Mouse (Mus musculus): ENCODE data around the gene Gm20388. TPM values are rescaled to one million over a fixed set of nuclear protein-coding genes. Genes with fewer than 3 reads are reported as not detected.

The Gm20388 gene
- polyA plus RNA-seq, 1 experiment: 10.6 TPM

GRCm38 (mm10) chr8:120536306-120537206 is 625.9 kb downstream of the Gm20388 start:
- peak overlapping the region; percentile 96 for H3K27ac ChIP-seq (ENCODE audit: control insufficient read depth, insufficient read depth, low read depth, low read length, poor library complexity)
- peaks cover 11% of the 10 kb centered on the region for H3K4me1 ChIP-seq (ENCODE audit: control insufficient read depth, insufficient read depth, low read length)
- TF ChIP-seq POLR2A (IDR thresholded peaks at IDR 0.05; ENCODE audit: borderline replicate concordance, control insufficient read depth, low read depth, low read length) (no peak), CTCF (IDR thresholded peaks at IDR 0.05; ENCODE audit: control insufficient read depth, insufficient read depth, low read length) (no peak)
- under 1% methylated on average over 61 of the region's 61 CpGs for WGBS
- peak overlapping the region; percentile 70 for H3K4me3 ChIP-seq (replicated peaks; ENCODE audit: control insufficient read depth, low read depth, low read length)

- under 1% methylated on average over 79 of the region's 79 CpGs for WGBS
- peak overlapping the region; percentile 96 for H3K27ac ChIP-seq (ENCODE audit: control insufficient read depth, insufficient read depth, low read depth, low read length, poor library complexity)
- TF ChIP-seq CTCF (IDR thresholded peaks at IDR 0.05; ENCODE audit: control insufficient read depth, insufficient read depth, low read length): no peak
- TF ChIP-seq POLR2A (IDR thresholded peaks at IDR 0.05; ENCODE audit: borderline replicate concordance, control insufficient read depth, low read depth, low read length): peak; percentile 58; the same call in 1 of the 2 replicates
Measured at GRCm38 (mm10) chr8:120537207-120537817, 626.7 kb downstream of the Gm20388 start.

GRCm38 (mm10) chr8:120537818-120538396 is 627.3 kb downstream of the Gm20388 start:
- peak overlapping the region; percentile 70 for H3K4me3 ChIP-seq (replicated peaks; ENCODE audit: control insufficient read depth, low read depth, low read length)
- peaks cover 11% of the 10 kb centered on the region for H3K4me1 ChIP-seq (ENCODE audit: control insufficient read depth, insufficient read depth, low read length)
- H3K27ac ChIP-seq (ENCODE audit: control insufficient read depth, insufficient read depth, low read depth, low read length, poor library complexity): peak overlapping the region; percentile 96
- WGBS: under 1% methylated on average over 46 of the region's 46 CpGs
- no peak for TF ChIP-seq CTCF (IDR thresholded peaks at IDR 0.05; ENCODE audit: control insufficient read depth, insufficient read depth, low read length)
- no peak; the same call in 1 of the 2 replicates for TF ChIP-seq POLR2A (IDR thresholded peaks at IDR 0.05; ENCODE audit: borderline replicate concordance, control insufficient read depth, low read depth, low read length)

More at GRCm38 (mm10) chr8:120537207-120537817, 626.7 kb downstream of the Gm20388 start:
- H3K4me3 ChIP-seq (replicated peaks; ENCODE audit: control insufficient read depth, low read depth, low read length): peak overlapping the region; percentile 70
- H3K4me1 ChIP-seq (ENCODE audit: control insufficient read depth, insufficient read depth, low read length): peaks cover 11% of the 10 kb centered on the region

GRCm38 (mm10) chr8:120538397-120539240 is 628.0 kb downstream of the Gm20388 start:
- WGBS: under 1% methylated on average over 37 of the region's 37 CpGs
- Histone ChIP-seq H3K4me3 (replicated peaks; ENCODE audit: control insufficient read depth, low read depth, low read length) (peak overlapping the region; percentile 70), H3K27ac (ENCODE audit: control insufficient read depth, insufficient read depth, low read depth, low read length, poor library complexity) (peak overlapping the region; percentile 90), H3K4me1 (ENCODE audit: control insufficient read depth, insufficient read depth, low read length) (peaks cover 11% of the 10 kb centered on the region)
- TF ChIP-seq CTCF (IDR thresholded peaks at IDR 0.05; ENCODE audit: control insufficient read depth, insufficient read depth, low read length) (no peak; the same call in 1 of the 2 replicates), POLR2A (IDR thresholded peaks at IDR 0.05; ENCODE audit: borderline replicate concordance, control insufficient read depth, low read depth, low read length) (peak; percentile 83; the same call in 1 of the 2 replicates)

GRCm38 (mm10) chr8:120539381-120539774 is 628.7 kb downstream of the Gm20388 start:
- Histone ChIP-seq H3K4me1 (ENCODE audit: control insufficient read depth, insufficient read depth, low read length) (peaks cover 11% of the 10 kb centered on the region), H3K27ac (ENCODE audit: control insufficient read depth, insufficient read depth, low read depth, low read length, poor library complexity) (peak overlapping the region; percentile 90), H3K4me3 (replicated peaks; ENCODE audit: control insufficient read depth, low read depth, low read length) (peak overlapping the region; percentile 70)
- no peak for TF ChIP-seq POLR2A (IDR thresholded peaks at IDR 0.05; ENCODE audit: borderline replicate concordance, control insufficient read depth, low read depth, low read length)
- TF ChIP-seq CTCF (IDR thresholded peaks at IDR 0.05; ENCODE audit: control insufficient read depth, insufficient read depth, low read length): no peak
- WGBS: 5% methylated on average over 6 of the region's 6 CpGs

GRCm38 (mm10) chr8:120539775-120540625 is 629.4 kb downstream of the Gm20388 start:
- Histone ChIP-seq H3K4me1 (ENCODE audit: control insufficient read depth, insufficient read depth, low read length) (peaks cover 9% of the 10 kb centered on the region), H3K27ac (ENCODE audit: control insufficient read depth, insufficient read depth, low read depth, low read length, poor library complexity) (peak overlapping the region; percentile 90), H3K4me3 (replicated peaks; ENCODE audit: control insufficient read depth, low read depth, low read length) (peak overlapping the region; percentile 70)
- no peak for TF ChIP-seq POLR2A (IDR thresholded peaks at IDR 0.05; ENCODE audit: borderline replicate concordance, control insufficient read depth, low read depth, low read length)
- no peak for TF ChIP-seq CTCF (IDR thresholded peaks at IDR 0.05; ENCODE audit: control insufficient read depth, insufficient read depth, low read length)
- 10% methylated on average over 23 of the region's 23 CpGs for WGBS

GRCm38 (mm10) chr8:120542995-120543394 is 632.4 kb downstream of the Gm20388 start:
- peaks cover 10% of the 10 kb centered on the region for H3K4me1 ChIP-seq (ENCODE audit: control insufficient read depth, insufficient read depth, low read length)
- WGBS: 47% methylated on average over 13 of the region's 13 CpGs
- TF ChIP-seq CTCF (IDR thresholded peaks at IDR 0.05; ENCODE audit: control insufficient read depth, insufficient read depth, low read length) (no peak), POLR2A (IDR thresholded peaks at IDR 0.05; ENCODE audit: borderline replicate concordance, control insufficient read depth, low read depth, low read length) (no peak)
- no peak overlapping the region for H3K4me3 ChIP-seq (replicated peaks; ENCODE audit: control insufficient read depth, low read depth, low read length)
- no peak overlapping the region; the same call in 1 of the 2 replicates for H3K27ac ChIP-seq (ENCODE audit: control insufficient read depth, insufficient read depth, low read depth, low read length, poor library complexity)

All from bone marrow, adult 2 months (tissue).